Mouse (Mus musculus) liver, embryonic 14.5 days (tissue): Measurements from ENCODE around the gene Pdxk. TPM values are rescaled to one million over a fixed set of nuclear protein-coding genes. Genes with fewer than 3 reads are reported as not detected.
"Not testable (repeated sequence)": the region's sequence is repeated elsewhere in the genome, so short reads cannot be mapped to it uniquely, and the experiment has no call there.

Source experiments
- ATAC-seq: fragments of 200-750 bp; cut with Nextera tagmentation; 2 replicates; pipeline ENCODE4 v1.8.0; 2017; ENCODE audit warnings: moderate number of reproducible peaks, mild to moderate bottlenecking, moderate library complexity; ENCODE audit not compliant: insufficient read depth
- DNase-seq, 3 experiments: peaks; one replicate each; pipeline ENCODE4 v3.0.0-alpha.2; 2012 to 2013; ENCODE audit warnings: low read depth in 3 of 3, low spot score in 3 of 3
- H3K27ac ChIP-seq: fragments of 300-500 bp; sonication (generic); 2 replicates; pipeline ENCODE4 v1.5.1; 2014; ENCODE audit warnings: moderate library complexity, mild to moderate bottlenecking, control low read depth, inconsistent platforms
- H3K27me3 ChIP-seq: fragments of 300-500 bp; sonication (generic); 2 replicates; pipeline ENCODE4 v1.6.1; 2014; ENCODE audit warnings: mild to moderate bottlenecking, low read length, moderate library complexity; ENCODE audit not compliant: control insufficient read depth, insufficient read depth
- H3K36me3 ChIP-seq: fragments of 300-500 bp; sonication (generic); replicated peaks from 2 replicates; pipeline ENCODE4 v1.6.1; 2014; ENCODE audit warnings: low read depth; ENCODE audit not compliant: control insufficient read depth, insufficient read depth
- H3K4me1 ChIP-seq, 2 experiments: fragments of 200-500 bp in 1 of 2; fragments of 300-500 bp in 1 of 2; sonication (generic) in 1 of 2; replicated peaks; 2 replicates each; pipeline ENCODE4 v1.6.1; 2012 to 2014; ENCODE audit warnings: antibody characterized with exemption in 1 of 2, inconsistent platforms in 1 of 2, low read length in 1 of 2; ENCODE audit not compliant: control insufficient read depth in 2 of 2, insufficient read depth in 2 of 2
- H3K4me2 ChIP-seq: fragments of 300-500 bp; sonication (generic); 2 replicates; pipeline ENCODE4 v1.6.1; 2014; ENCODE audit warnings: low read depth, mild to moderate bottlenecking, control low read depth, moderate library complexity
- H3K4me3 ChIP-seq, 2 experiments: fragments of 200-500 bp in 1 of 2; fragments of 300-500 bp in 1 of 2; sonication (generic) in 1 of 2; 2 replicates each; pipeline ENCODE4 v1.5.1; 2012 to 2014; ENCODE audit warnings: low read depth in 2 of 2, low read length in 2 of 2, mild to moderate bottlenecking in 2 of 2, control low read depth in 1 of 2, inconsistent platforms in 1 of 2, moderate library complexity in 1 of 2; ENCODE audit not compliant: insufficient read depth in 1 of 2
- H3K9ac ChIP-seq: fragments of 300-500 bp; sonication (generic); replicated peaks from 2 replicates; pipeline ENCODE4 v1.6.1; 2014; ENCODE audit warnings: mild to moderate bottlenecking, control low read depth, moderate library complexity
- H3K9me3 ChIP-seq: fragments of 300-500 bp; sonication (generic); 2 replicates; pipeline ENCODE4 v1.6.1; 2016; ENCODE audit warnings: low read length, mixed read lengths; ENCODE audit not compliant: control insufficient read depth
- CTCF ChIP-seq: IDR thresholded peaks from 2 replicates; pipeline ENCODE4 v1.5.1; 2016; ENCODE audit warnings: antibody characterized with exemption, low read depth, control low read depth
- EP300 ChIP-seq: IDR thresholded peaks from 2 replicates; pipeline ENCODE4 v1.6.1; 2016; ENCODE audit warnings: antibody characterized with exemption, low read depth
- WGBS: fragments of 180-500 bp; shearing (Covaris S2); extraction: QIAGEN DNeasy Blood & Tissue Kit; methylation state at CpG from one replicate; pipeline ENCODE4 v1.1.7; 2014; ENCODE audit not compliant: insufficient replicate concordance; 5-methylcytosine and 5-hydroxymethylcytosine counted together
- polyA plus RNA-seq, 2 experiments: library from polyadenylated mRNA; depleted of rRNA in 1 of 2; stranded (reverse) in 1 of 2; unstranded in 1 of 2; fragments of >200 nt; fragmentation: Nextera tagmentation in 1 of 2; extraction: Ambion mirVana in 1 of 2; gene quantifications; 2 replicates each; pipeline versions ENCODE4 v1.2.1 to v1.2.3; 2012 to 2014

Pdxk gene
- polyA plus RNA-seq, 2 experiments = 2.9 to 3.3 TPM

DNA sequence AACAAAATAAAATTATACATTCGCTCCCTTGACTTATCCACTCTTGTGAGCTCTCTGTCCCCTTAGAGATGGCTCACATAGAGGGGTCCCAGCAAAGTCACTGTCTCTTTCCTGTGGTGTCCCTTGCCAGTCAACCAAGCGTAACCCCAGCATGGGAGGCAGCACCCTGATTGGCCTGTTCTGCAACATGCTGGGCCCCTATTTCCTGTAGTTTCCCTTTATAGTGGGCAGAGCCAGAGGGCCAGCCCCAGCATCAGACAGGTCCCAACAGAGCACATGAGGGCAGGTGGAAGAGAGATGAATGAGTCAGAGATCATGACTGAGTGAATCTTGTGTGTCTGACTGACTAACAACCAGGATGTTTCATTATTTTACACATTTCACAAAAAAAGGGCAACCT is 43.8 kb downstream of the Pdxk start:
- no peak overlapping the region for H3K4me3 ChIP-seq
- no peaks in the 10 kb centered on the region for H3K36me3 ChIP-seq
- no peaks in the 10 kb centered on the region for H3K27me3 ChIP-seq
- H3K4me2 ChIP-seq = no peak overlapping the region
- TF ChIP-seq EP300 (no peak), CTCF (no peak)
- 63% methylated on average over 2 of the region's 2 CpGs for WGBS
- ATAC-seq = no peak
- H3K9me3 ChIP-seq = no peaks in the 10 kb centered on the region
- no peak for DNase-seq
- no peak overlapping the region for H3K9ac ChIP-seq
- H3K4me1 ChIP-seq = peaks cover 0 to 4% of the 10 kb centered on the region in 2 experiments; a peak in 1 of 4 replicates
- H3K27ac ChIP-seq = no peak overlapping the region

DNA sequence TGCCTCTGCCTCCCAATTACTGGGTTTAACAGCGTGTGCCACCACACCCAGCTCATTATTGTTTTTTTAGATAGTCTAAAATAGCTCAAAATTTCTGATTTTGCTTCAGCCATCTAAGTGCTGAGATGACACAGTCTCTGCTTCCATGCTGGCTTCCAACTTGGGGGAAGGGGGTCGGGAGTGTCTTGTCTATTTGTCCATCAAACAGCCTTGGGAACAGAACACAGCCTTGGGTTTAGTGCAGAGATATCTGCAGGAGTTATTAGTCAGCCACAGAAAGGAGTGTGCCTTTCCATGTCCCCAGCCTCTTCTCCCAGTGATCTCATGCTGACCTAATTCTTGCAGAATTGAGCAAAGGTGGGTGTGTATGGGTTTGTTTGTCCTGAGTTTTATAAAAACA is 46.0 kb downstream of the Pdxk start:
- 63% methylated on average over 2 of the region's 2 CpGs for WGBS
- Histone ChIP-seq H3K9ac (no peak overlapping the region), H3K9me3 (no peaks in the 10 kb centered on the region), H3K27ac (no peak overlapping the region), H3K36me3 (no peaks in the 10 kb centered on the region), H3K4me2 (no peak overlapping the region), H3K4me3 (no peak overlapping the region), H3K4me1 (no peaks in the 10 kb centered on the region), H3K27me3 (no peaks in the 10 kb centered on the region)
- no peak for DNase-seq
- TF ChIP-seq CTCF (no peak), EP300 (no peak)
- no peak for ATAC-seq

DNA sequence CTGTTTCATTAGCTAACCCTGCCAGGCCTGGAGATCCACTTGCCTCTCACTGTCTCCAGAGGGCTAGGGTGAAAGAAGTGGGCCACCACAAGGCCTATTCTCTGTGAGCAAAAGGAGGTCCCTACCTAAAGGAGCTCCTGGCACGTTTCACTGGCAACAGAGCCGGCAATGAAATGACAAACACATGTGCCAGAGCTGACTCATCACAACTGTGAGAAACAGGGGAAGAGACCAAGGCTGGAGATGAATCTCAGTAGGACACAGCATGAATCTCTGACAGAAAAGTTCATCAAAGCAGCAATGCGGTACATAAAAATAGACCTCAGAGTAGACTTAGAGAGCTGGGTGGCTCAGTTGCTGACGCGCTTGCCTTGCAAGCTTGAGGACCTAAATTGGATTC is 46.9 kb downstream of the Pdxk start:
- DNase-seq (no peak), ATAC-seq (no peak)
- H3K4me3 ChIP-seq = no peak overlapping the region
- no peak overlapping the region for H3K9ac ChIP-seq
- H3K4me1 ChIP-seq = no peaks in the 10 kb centered on the region
- no peak for TF ChIP-seq CTCF
- no peak for TF ChIP-seq EP300
- WGBS = 52% methylated on average over 5 of the region's 5 CpGs
- H3K9me3 ChIP-seq = no peaks in the 10 kb centered on the region
- no peak overlapping the region for H3K27ac ChIP-seq
- no peak overlapping the region for H3K4me2 ChIP-seq
- H3K36me3 ChIP-seq = no peaks in the 10 kb centered on the region
- H3K27me3 ChIP-seq = no peaks in the 10 kb centered on the region

DNA sequence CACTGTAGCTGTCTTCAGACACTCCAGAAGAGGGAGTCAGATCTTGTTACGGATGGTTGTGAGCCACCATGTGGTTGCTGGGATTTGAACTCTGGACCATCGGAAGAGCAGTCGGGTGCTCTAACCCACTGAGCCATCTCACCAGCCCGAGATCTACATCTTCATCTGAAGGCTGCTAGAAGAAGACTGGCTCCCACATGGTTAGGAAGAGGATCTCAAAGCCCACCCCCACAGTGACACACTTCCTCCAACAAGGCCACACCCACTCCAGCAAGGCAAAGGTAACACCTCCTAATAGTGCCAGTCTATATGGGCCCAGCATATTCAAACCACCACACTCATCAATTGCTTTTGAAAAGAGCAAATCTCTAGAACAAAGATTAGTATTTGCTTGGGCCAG is 49.8 kb downstream of the Pdxk start:
- ATAC-seq, H3K4me3 ChIP-seq, DNase-seq, H3K27me3 ChIP-seq, H3K4me2 ChIP-seq, H3K9me3 ChIP-seq, H3K27ac ChIP-seq, H3K9ac ChIP-seq, H3K4me1 ChIP-seq, H3K36me3 ChIP-seq: not testable (repeated sequence)
- WGBS = 55% methylated on average over 3 of the region's 4 CpGs

DNA sequence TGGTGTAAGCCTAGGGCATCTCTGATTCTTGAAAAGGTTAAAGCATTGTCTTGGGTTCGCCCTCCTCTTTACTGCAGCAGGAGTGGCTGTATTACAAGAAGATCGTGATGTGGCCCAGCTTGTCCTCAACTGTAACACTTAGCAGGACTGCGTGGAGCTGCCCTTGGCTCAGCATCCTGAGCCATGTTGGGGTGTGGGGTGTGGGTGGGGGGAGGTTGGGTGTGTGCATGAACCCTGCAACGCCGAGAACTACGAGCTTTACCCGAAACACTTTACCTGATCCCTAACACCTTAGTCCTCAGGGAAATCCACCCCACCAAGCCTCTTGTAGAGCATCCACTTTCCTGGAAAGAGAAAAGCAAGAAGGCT is 51.6 kb downstream of the Pdxk start:
- H3K9me3 ChIP-seq = no peaks in the 10 kb centered on the region
- no peak for ATAC-seq

More for the DNA sequence above, 51.6 kb downstream of the Pdxk start:
- DNase-seq = no peak
- peaks cover 18% of the 10 kb centered on the region for H3K36me3 ChIP-seq
- no peaks in the 10 kb centered on the region for H3K27me3 ChIP-seq
- WGBS = 34% methylated on average over 7 of the region's 7 CpGs
- no peaks in the 10 kb centered on the region for H3K4me1 ChIP-seq
- no peak for TF ChIP-seq CTCF
- TF ChIP-seq EP300 = no peak
- H3K4me3 ChIP-seq = peak overlapping the region; percentile 77 to 88
- peak overlapping the region; percentile 88 for H3K4me2 ChIP-seq
- H3K9ac ChIP-seq = no peak overlapping the region
- H3K27ac ChIP-seq = no peak overlapping the region
